Mouse (Mus musculus) cerebellum, adult 2 months (tissue): Measurements from ENCODE around the gene Haghl.

Experiments
- CTCF ChIP-seq: fragments of 200-500 bp; IDR thresholded peaks from 2 replicates; pipeline ENCODE4 v1.5.1; 2011; ENCODE audit warnings: low read depth, mild to moderate bottlenecking, control low read depth, low read length, moderate library complexity, borderline replicate concordance; ENCODE audit not compliant: insufficient read depth
- POLR2A ChIP-seq: fragments of 200-500 bp; IDR thresholded peaks from 2 replicates; pipeline ENCODE4 v1.6.1; 2011; ENCODE audit warnings: low read length, control low read depth, borderline replicate concordance; ENCODE audit not compliant: insufficient read depth

DNA sequence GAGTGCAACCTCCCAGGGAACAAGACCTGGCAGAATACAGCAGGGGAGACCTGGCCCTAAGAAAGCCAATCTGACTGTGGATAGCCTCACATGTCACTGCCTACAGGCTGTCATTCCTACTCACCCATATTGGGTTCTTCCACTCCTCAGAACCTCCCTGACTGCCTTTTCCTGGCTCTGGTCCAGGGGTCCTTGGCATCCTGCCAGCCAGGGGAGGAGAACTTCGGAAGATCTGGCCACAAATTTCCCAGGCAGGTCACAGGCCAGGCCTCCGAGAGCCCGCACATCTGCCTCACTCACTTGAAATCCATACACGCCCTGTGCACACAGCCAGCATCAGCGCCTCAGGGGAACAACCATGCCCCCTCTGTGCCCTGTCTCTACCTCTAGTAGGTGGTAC is 34.0 kb downstream of the Haghl start:
- TF ChIP-seq CTCF (no peak), POLR2A (no peak)
